Mouse (Mus musculus) myocyte (in vitro differentiated cells): Measurements from ENCODE around the gene Hps4.

Source experiments
- MAX ChIP-seq: IDR thresholded peaks from one replicate; pipeline ENCODE4 v1.6.1; 2011; ENCODE audit warnings: low read depth, mild to moderate bottlenecking, control low read depth
- MYOD1 ChIP-seq, 3 experiments: IDR thresholded peaks; one replicate each; pipeline ENCODE4 v1.6.1; 2011; ENCODE audit warnings: control low read depth in 2 of 3, low read depth in 2 of 3, mild to moderate bottlenecking in 2 of 3, moderate library complexity in 1 of 3; ENCODE audit not compliant: insufficient read length in 2 of 3, control insufficient read depth in 1 of 3
- POLR2A ChIP-seq: IDR thresholded peaks from one replicate; pipeline ENCODE4 v1.6.1; 2011; ENCODE audit warnings: low read depth, mild to moderate bottlenecking, control low read depth, moderate library complexity; ENCODE audit not compliant: insufficient read length
- USF1 ChIP-seq: IDR thresholded peaks from one replicate; pipeline ENCODE4 v1.6.1; 2011; ENCODE audit warnings: low read depth, mild to moderate bottlenecking, control low read depth, moderate library complexity

GRCm38 (mm10) chr5:112320936-112321335 lies 21.9 kb upstream of the Hps4 start:
- TF ChIP-seq MAX: no peak
- no peak for TF ChIP-seq MYOD1 (IDR thresholded peaks at IDR 0.05; ENCODE audit: control insufficient read depth in 1 of 3, insufficient read length in 2 of 3, low read depth in 2 of 3)
- no peak for TF ChIP-seq POLR2A
- TF ChIP-seq USF1: no peak
